Mouse (Mus musculus): ENCODE data around the gene Rgr.

GRCm38 (mm10) chr14:37013644-37014043, 35.1 kb downstream of the Rgr start:
- TF ChIP-seq EP300 (IDR thresholded peaks at IDR 0.05; ENCODE audit: low read depth) = no peak
- no peak for TF ChIP-seq CTCF (IDR thresholded peaks at IDR 0.05; ENCODE audit: low read depth)
